Mouse (Mus musculus): ENCODE results near the gene Slc16a7.

- no peak for TF ChIP-seq ZNF384 (IDR thresholded peaks at IDR 0.05; ENCODE audit: low read depth, low read length)
- TF ChIP-seq HCFC1 (IDR thresholded peaks at IDR 0.05; ENCODE audit: borderline replicate concordance, insufficient read depth, low read length) = no peak
- TF ChIP-seq ZC3H11A (IDR thresholded peaks at IDR 0.05; ENCODE audit: borderline replicate concordance, low read depth, low read length) = no peak
Measured at GRCm38 (mm10) chr10:125298036-125298435, 91.2 kb downstream of the Slc16a7 start.

Measured in ES-E14 (cell line).